ENCODE assay signal across 8 mouse cellular contexts in the genomic region with DNA sequence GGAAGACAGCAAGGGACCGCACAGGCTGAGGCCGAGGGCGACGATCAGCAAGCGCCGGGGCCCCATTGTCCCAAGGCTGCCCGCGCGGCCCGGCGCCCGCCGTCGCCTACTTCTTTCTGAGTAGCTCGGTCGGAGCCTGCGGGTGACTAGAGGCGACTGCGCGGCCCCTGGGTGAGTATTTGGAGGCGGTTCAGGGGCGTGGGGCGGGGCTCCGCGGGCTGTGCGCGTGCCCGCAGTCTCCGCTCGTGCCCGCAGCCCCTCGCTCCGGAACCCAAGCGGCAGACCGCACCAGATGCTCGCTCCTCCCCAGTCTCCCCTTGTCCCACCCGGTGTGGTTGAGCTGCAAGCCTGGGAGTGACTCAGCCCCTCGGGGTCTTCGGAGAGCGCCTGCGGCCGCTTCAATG. TPM values are rescaled to one million over a fixed set of nuclear protein-coding genes. Genes with fewer than 3 reads are reported as not detected.
DNase-seq lines count a peak whose midpoint lies in the region; ATAC-seq and TF ChIP-seq lines count a peak whose summit lies in the region.

F2r (minus strand) TSS at position 179 of the 404 bp plus-strand sequence.

- no peaks in the 10 kb centered on the region for H3K27me3 ChIP-seq in ES-Bruce4 (ENCODE audit: control insufficient read depth, insufficient read depth, low read length, poor library complexity, severe bottlenecking)
- no peaks in the 10 kb centered on the region for H3K27me3 ChIP-seq in forebrain, embryonic 13.5 days
- no peaks in the 10 kb centered on the region for H3K27me3 ChIP-seq in neural tube, embryonic 14.5 days (ENCODE audit: control insufficient read depth, insufficient read depth, low read length)

- no peak within 1 kb of the TSS for H3K27ac ChIP-seq in ES-Bruce4 (ENCODE audit: insufficient read depth, low read length)
- peak within 1 kb of the TSS; percentile 45; the same call in 1 of the 2 replicates for H3K27ac ChIP-seq in forebrain, embryonic 13.5 days
- peak within 1 kb of the TSS; percentile 71 for H3K27ac ChIP-seq in neural tube, embryonic 14.5 days (ENCODE audit: low read depth, low read length)

- under 1% methylated on average over 39 of the region's 42 CpGs for WGBS in forebrain, embryonic 13.5 days
- under 1% methylated on average over 42 of the region's 42 CpGs for WGBS in lung, adult 2 months
- 0% methylated on average over 41 of the region's 42 CpGs for WGBS in neural tube, embryonic 14.5 days

- peak within 1 kb of the TSS; percentile 55 for H3K9ac ChIP-seq in ES-Bruce4 (ENCODE audit: low read depth, poor library complexity, severe bottlenecking)
- peak within 1 kb of the TSS; percentile 94 for H3K9ac ChIP-seq in forebrain, embryonic 13.5 days
- peak within 1 kb of the TSS; percentile 82 for H3K9ac ChIP-seq in neural tube, embryonic 14.5 days (replicated peaks; ENCODE audit: low read depth, low read length)

- no peak for TF ChIP-seq CTCF in ES-Bruce4 (IDR thresholded peaks at IDR 0.05; ENCODE audit: low read depth, low read length)
- no peak for TF ChIP-seq CTCF in lung, adult 2 months (IDR thresholded peaks at IDR 0.05; ENCODE audit: insufficient read depth, low read length)

- peaks cover 2% of the 10 kb centered on the region for H3K4me1 ChIP-seq in ES-Bruce4 (ENCODE audit: control insufficient read depth, insufficient read depth, low read length)
- peaks cover 36% of the 10 kb centered on the region for H3K4me1 ChIP-seq in forebrain, embryonic 13.5 days
- H3K4me1 ChIP-seq in lung, adult 2 months (ENCODE audit: control insufficient read depth, insufficient read depth, low read length): no peaks in the 10 kb centered on the region; the same call in 1 of the 2 replicates
- H3K4me1 ChIP-seq in neural tube, embryonic 14.5 days (ENCODE audit: control insufficient read depth, insufficient read depth, low read length): peaks cover 16% of the 10 kb centered on the region; the same call in 1 of the 2 replicates

- H3K36me3 ChIP-seq in ES-Bruce4 (ENCODE audit: control insufficient read depth, insufficient read depth, low read length, poor library complexity, severe bottlenecking): no peaks in the 10 kb centered on the region
- peaks cover 5% of the 10 kb centered on the region; the same call in 1 of the 2 replicates for H3K36me3 ChIP-seq in forebrain, embryonic 13.5 days (ENCODE audit: poor library complexity, severe bottlenecking)
- H3K36me3 ChIP-seq in neural tube, embryonic 14.5 days (ENCODE audit: control insufficient read depth, insufficient read depth, low read length): no peaks in the 10 kb centered on the region

- intact Hi-C loops in heart, postnatal 10 days (cut with DNase I): loop anchor here (2.0 kb wide), 1 partner anchor 40 kb away; no protein-coding TSS in a partner anchor

- ATAC-seq in forebrain, embryonic 13.5 days: peak; percentile 94
- peak; percentile 94 for ATAC-seq in neural tube, embryonic 14.5 days (ENCODE audit: low read depth)

- peak within 1 kb of the TSS; percentile 83 for H3K4me2 ChIP-seq in forebrain, embryonic 13.5 days
- peak within 1 kb of the TSS; percentile 84 for H3K4me2 ChIP-seq in neural tube, embryonic 14.5 days (ENCODE audit: low read depth, low read length)

- peak within 1 kb of the TSS; percentile 66 for H3K4me3 ChIP-seq in ES-Bruce4 (ENCODE audit: low read depth, low read length)
- peak within 1 kb of the TSS; percentile 63 for H3K4me3 ChIP-seq in forebrain, embryonic 13.5 days
- peak within 1 kb of the TSS; percentile 73 for H3K4me3 ChIP-seq in lung, adult 2 months (replicated peaks; ENCODE audit: extremely low read depth, low read depth, low read length)
- H3K4me3 ChIP-seq in neural tube, embryonic 14.5 days (ENCODE audit: low read depth, low read length): peak within 1 kb of the TSS; percentile 85

- DNase-seq in c-Kit-positive CD71-positive TER-119-negative erythroid progenitor cells, embryonic 14.5 days (ENCODE audit: low read depth): peak; percentile 66
- peak; percentile 90 to 92 for DNase-seq in heart, postnatal 10 days
- DNase-seq in kidney, postnatal 4 days: peak; percentile 91 to 94
- peak; percentile 86 for DNase-seq in lung, adult 2 months
- peak; percentile 79 for DNase-seq in testis, postnatal 10 days (ENCODE audit: low spot score)

- TF ChIP-seq POLR2A in ES-Bruce4 (IDR thresholded peaks at IDR 0.05; ENCODE audit: insufficient read depth, low read length): no peak
- peak; percentile 76; the same call in 1 of the 2 replicates for TF ChIP-seq POLR2A in lung, adult 2 months (IDR thresholded peaks at IDR 0.05; ENCODE audit: borderline replicate concordance, extremely low read depth, low read depth, low read length)

- no peaks in the 10 kb centered on the region for H3K9me3 ChIP-seq in ES-Bruce4 (replicated peaks; ENCODE audit: control insufficient read depth, insufficient read depth, low read length, poor library complexity, severe bottlenecking)
- no peaks in the 10 kb centered on the region for H3K9me3 ChIP-seq in forebrain, embryonic 13.5 days (replicated peaks)
- H3K9me3 ChIP-seq in neural tube, embryonic 14.5 days (ENCODE audit: control insufficient read depth, low read length): no peaks in the 10 kb centered on the region

- TF ChIP-seq EP300 in ES-Bruce4 (IDR thresholded peaks at IDR 0.05; ENCODE audit: insufficient read depth, low read depth, low read length): no peak

RNA-seq across cellular contexts. Expression of gene F2r, which starts in this region (rescaled TPM):
- polyA plus RNA-seq in ES-Bruce4 (2011; ENCODE audit: insufficient read depth, insufficient read length, low read depth, missing spikeins): 34.0 and 36.7 TPM in 2 replicates
- polyA plus RNA-seq in forebrain, embryonic 13.5 days (2015; fragmentation: Nextera tagmentation; extraction: Ambion mirVana): 92.3 and 95.1 TPM in 2 replicates
- total RNA-seq in heart, postnatal 10 days (2021): 10 to 100 TPM; 49.6 to 50.1 TPM
- polyA plus RNA-seq in lung, adult 2 months (2012; rRNA removed): 116 TPM in 2 replicates
- 65.2 and 74.2 TPM in 2 replicates for polyA plus RNA-seq in neural tube, embryonic 14.5 days (2014; fragmentation: Nextera tagmentation; extraction: Ambion mirVana)
